Mouse (Mus musculus) inflammation-experienced regulatory T-cells, adult 6 months (primary cell): Measurements from ENCODE around the gene Rbbp4. TPM values are rescaled to one million over a fixed set of nuclear protein-coding genes. Genes with fewer than 3 reads are reported as not detected.

Experiments
- polyA plus RNA-seq, 3 experiments: library from polyadenylated mRNA; unstranded; fragments of 100-300 nt; shearing (Covaris generic); gene quantifications; one replicate each; pipeline ENCODE4 v1.2.1; 2017

Gene Rbbp4
- polyA plus RNA-seq, 3 experiments from 2014 or later = 289 to 492 (median 352) TPM

Other genes with a start within 250 kb of the Rbbp4 start
- gene Tmem54, start 229.8 kb downstream of the Rbbp4 start, polyA plus RNA-seq = not detected
- not detected for gene Hpca, start 213.3 kb downstream of the Rbbp4 start, polyA plus RNA-seq
- gene Fndc5, start 198.4 kb downstream of the Rbbp4 start, polyA plus RNA-seq = under 1 TPM; 0.28 to 0.50 (median 0.40) TPM
- 10 to 100 TPM; 18.2 to 30.2 (median 23.3) TPM for gene S100pbp, start 145.6 kb downstream of the Rbbp4 start, polyA plus RNA-seq
- gene Yars, start 145.6 kb downstream of the Rbbp4 start, polyA plus RNA-seq = 10 to 100 TPM; 32.7 to 36.8 (median 35.7) TPM
- under 1 TPM; 0.21 to 0.25 (median 0.24) TPM for gene C77080, start 74.0 kb downstream of the Rbbp4 start, polyA plus RNA-seq
- gene Sync, start 47.8 kb downstream of the Rbbp4 start, polyA plus RNA-seq = under 1 TPM; 0.45 to 0.49 (median 0.47) TPM
- gene Zbtb8os, start 325 bp upstream of the Rbbp4 start, polyA plus RNA-seq = 100 to 1,000 TPM; 103 to 158 (median 113) TPM
- 1 to 10 TPM; 3.0 to 6.6 (median 5.8) TPM for gene Zbtb8a, start 42.7 kb upstream of the Rbbp4 start, polyA plus RNA-seq
- gene Zbtb8b, start 105.5 kb upstream of the Rbbp4 start, polyA plus RNA-seq = not detected
- gene Bsdc1, start 126.2 kb upstream of the Rbbp4 start, polyA plus RNA-seq = 10 to 100 TPM; 20.2 to 33.8 (median 28.8) TPM
- not detected for gene Tssk3, start 155.7 kb upstream of the Rbbp4 start, polyA plus RNA-seq
- not detected for gene Fam229a, start 155.8 kb upstream of the Rbbp4 start, polyA plus RNA-seq
- 1 to 10 TPM; 2.7 to 4.9 (median 4.4) TPM for gene Marcksl1, start 178.2 kb upstream of the Rbbp4 start, polyA plus RNA-seq
- gene Hdac1, start 207.3 kb upstream of the Rbbp4 start, polyA plus RNA-seq = 100 to 1,000 TPM; 256 to 267 (median 261) TPM
- gene Lck, start 238.3 kb upstream of the Rbbp4 start, polyA plus RNA-seq = 1,000 to 10,000 TPM; 1,449 to 1,788 (median 1,727) TPM
- gene Fam167b, start 243.2 kb upstream of the Rbbp4 start, polyA plus RNA-seq = under 1 TPM in 2 of 3 experiments, not detected in 1; 0.97 to 0.98 TPM